Mouse (Mus musculus): ENCODE results near the gene Rac1. TPM values are rescaled to one million over a fixed set of nuclear protein-coding genes. Genes with fewer than 3 reads are reported as not detected.

Rac1 gene
- polyA plus RNA-seq, 1 experiment from 2014 or later, result 135 TPM

GRCm38 (mm10) chr5:143475153-143475844, 52.5 kb downstream of the Rac1 start:
- Histone ChIP-seq H3K27me3 (ENCODE audit: control insufficient read depth, insufficient read depth, low read depth, low read length) (no peaks in the 10 kb centered on the region), H3K9ac (ENCODE audit: low read depth, low read length) (no peak overlapping the region), H3K4me3 (ENCODE audit: low read depth, low read length) (no peak overlapping the region), H3K27ac (ENCODE audit: low read length) (no peak overlapping the region), H3K4me2 (ENCODE audit: low read depth, low read length) (no peak overlapping the region), H3K9me3 (replicated peaks; ENCODE audit: control insufficient read depth, low read length) (no peaks in the 10 kb centered on the region), H3K4me1 (ENCODE audit: control insufficient read depth, low read depth, low read length) (no peaks in the 10 kb centered on the region), H3K36me3 (ENCODE audit: control insufficient read depth, insufficient read depth) (peaks cover 11% of the 10 kb centered on the region; the same call in 1 of the 2 replicates)
- peak; percentile 33; the same call in 1 of the 2 replicates for ATAC-seq (ENCODE audit: low read depth)
- 74% methylated on average over 20 of the region's 20 CpGs for WGBS (ENCODE audit: insufficient replicate concordance)

- no peak overlapping the region for H3K9ac ChIP-seq (ENCODE audit: low read depth, low read length)
- no peaks in the 10 kb centered on the region for H3K9me3 ChIP-seq (replicated peaks; ENCODE audit: control insufficient read depth, low read length)
- no peaks in the 10 kb centered on the region for H3K4me1 ChIP-seq (ENCODE audit: control insufficient read depth, low read depth, low read length)
- 76% methylated on average over 9 of the region's 9 CpGs for WGBS (ENCODE audit: insufficient replicate concordance)
- no peak for ATAC-seq (ENCODE audit: low read depth)
- no peak overlapping the region for H3K4me2 ChIP-seq (ENCODE audit: low read depth, low read length)
- H3K36me3 ChIP-seq (ENCODE audit: control insufficient read depth, insufficient read depth), result peaks cover 10% of the 10 kb centered on the region; the same call in 1 of the 2 replicates
- H3K4me3 ChIP-seq (ENCODE audit: low read depth, low read length), result no peak overlapping the region
- H3K27ac ChIP-seq (ENCODE audit: low read length), result peak overlapping the region; percentile 17; the same call in 1 of the 2 replicates
- no peaks in the 10 kb centered on the region for H3K27me3 ChIP-seq (ENCODE audit: control insufficient read depth, insufficient read depth, low read depth, low read length)
Observed at GRCm38 (mm10) chr5:143471953-143472618, 55.8 kb downstream of the Rac1 start.

- Histone ChIP-seq H3K36me3 (ENCODE audit: control insufficient read depth, insufficient read depth) (peaks cover 7% of the 10 kb centered on the region; the same call in 1 of the 2 replicates), H3K27me3 (ENCODE audit: control insufficient read depth, insufficient read depth, low read depth, low read length) (no peaks in the 10 kb centered on the region), H3K4me2 (ENCODE audit: low read depth, low read length) (no peak overlapping the region), H3K27ac (ENCODE audit: low read length) (peak overlapping the region; percentile 17; the same call in 1 of the 2 replicates), H3K4me3 (ENCODE audit: low read depth, low read length) (no peak overlapping the region), H3K9me3 (replicated peaks; ENCODE audit: control insufficient read depth, low read length) (no peaks in the 10 kb centered on the region), H3K9ac (ENCODE audit: low read depth, low read length) (no peak overlapping the region), H3K4me1 (ENCODE audit: control insufficient read depth, low read depth, low read length) (peaks cover 4% of the 10 kb centered on the region)
- whole genome bisulfite sequencing (ENCODE audit: insufficient replicate concordance), result 58% methylated on average over 3 of the region's 3 CpGs
- no peak for ATAC-seq (ENCODE audit: low read depth)
Observed at GRCm38 (mm10) chr5:143471165-143471546, 56.7 kb downstream of the Rac1 start.

- Histone ChIP-seq H3K4me1 (ENCODE audit: control insufficient read depth, low read depth, low read length) (peaks cover 9% of the 10 kb centered on the region), H3K9me3 (replicated peaks; ENCODE audit: control insufficient read depth, low read length) (no peaks in the 10 kb centered on the region), H3K27me3 (ENCODE audit: control insufficient read depth, insufficient read depth, low read depth, low read length) (no peaks in the 10 kb centered on the region), H3K9ac (ENCODE audit: low read depth, low read length) (no peak overlapping the region), H3K4me3 (ENCODE audit: low read depth, low read length) (no peak overlapping the region), H3K4me2 (ENCODE audit: low read depth, low read length) (no peak overlapping the region), H3K27ac (ENCODE audit: low read length) (no peak overlapping the region), H3K36me3 (ENCODE audit: control insufficient read depth, insufficient read depth) (peaks cover 3% of the 10 kb centered on the region; the same call in 1 of the 2 replicates)
- WGBS (ENCODE audit: insufficient replicate concordance), result 44% methylated on average over 15 of the region's 15 CpGs
- 0 out of 2 replicates have a peak, but pooled peaks have one; percentile 42 for ATAC-seq (ENCODE audit: low read depth)
Observed at GRCm38 (mm10) chr5:143470421-143471164, 57.2 kb downstream of the Rac1 start.

- no peak for ATAC-seq (ENCODE audit: low read depth)
- WGBS (ENCODE audit: insufficient replicate concordance), result 81% methylated on average over 8 of the region's 8 CpGs
- peaks cover 3% of the 10 kb centered on the region; the same call in 1 of the 2 replicates for H3K36me3 ChIP-seq (ENCODE audit: control insufficient read depth, insufficient read depth)
Observed at GRCm38 (mm10) chr5:143469628-143470027, 58.2 kb downstream of the Rac1 start.

GRCm38 (mm10) chr5:143467931-143468330, 59.9 kb downstream of the Rac1 start:
- Histone ChIP-seq H3K9me3 (replicated peaks; ENCODE audit: control insufficient read depth, low read length) (no peaks in the 10 kb centered on the region), H3K4me2 (ENCODE audit: low read depth, low read length) (no peak overlapping the region), H3K9ac (ENCODE audit: low read depth, low read length) (no peak overlapping the region), H3K4me3 (ENCODE audit: low read depth, low read length) (no peak overlapping the region), H3K27me3 (ENCODE audit: control insufficient read depth, insufficient read depth, low read depth, low read length) (no peaks in the 10 kb centered on the region), H3K4me1 (ENCODE audit: control insufficient read depth, low read depth, low read length) (peaks cover 19% of the 10 kb centered on the region), H3K27ac (ENCODE audit: low read length) (no peak overlapping the region), H3K36me3 (ENCODE audit: control insufficient read depth, insufficient read depth) (peaks cover 3% of the 10 kb centered on the region; the same call in 1 of the 2 replicates)
- WGBS (ENCODE audit: insufficient replicate concordance), result 85% methylated on average over 6 of the region's 6 CpGs
- no peak for ATAC-seq (ENCODE audit: low read depth)

More at GRCm38 (mm10) chr5:143469628-143470027, 58.2 kb downstream of the Rac1 start:
- H3K9me3 ChIP-seq (replicated peaks; ENCODE audit: control insufficient read depth, low read length), result no peaks in the 10 kb centered on the region
- H3K4me3 ChIP-seq (ENCODE audit: low read depth, low read length), result no peak overlapping the region
- no peaks in the 10 kb centered on the region for H3K27me3 ChIP-seq (ENCODE audit: control insufficient read depth, insufficient read depth, low read depth, low read length)
- H3K27ac ChIP-seq (ENCODE audit: low read length), result no peak overlapping the region
- H3K4me2 ChIP-seq (ENCODE audit: low read depth, low read length), result no peak overlapping the region
- no peak overlapping the region for H3K9ac ChIP-seq (ENCODE audit: low read depth, low read length)
- peaks cover 14% of the 10 kb centered on the region for H3K4me1 ChIP-seq (ENCODE audit: control insufficient read depth, low read depth, low read length)

GRCm38 (mm10) chr5:143466891-143467669, 60.8 kb downstream of the Rac1 start:
- Histone ChIP-seq H3K36me3 (ENCODE audit: control insufficient read depth, insufficient read depth) (peaks cover 3% of the 10 kb centered on the region; the same call in 1 of the 2 replicates), H3K9me3 (replicated peaks; ENCODE audit: control insufficient read depth, low read length) (no peaks in the 10 kb centered on the region), H3K4me1 (ENCODE audit: control insufficient read depth, low read depth, low read length) (peaks cover 19% of the 10 kb centered on the region), H3K4me2 (ENCODE audit: low read depth, low read length) (no peak overlapping the region), H3K4me3 (ENCODE audit: low read depth, low read length) (no peak overlapping the region), H3K9ac (ENCODE audit: low read depth, low read length) (no peak overlapping the region), H3K27me3 (ENCODE audit: control insufficient read depth, insufficient read depth, low read depth, low read length) (no peaks in the 10 kb centered on the region), H3K27ac (ENCODE audit: low read length) (no peak overlapping the region)
- WGBS (ENCODE audit: insufficient replicate concordance), result 83% methylated on average over 23 of the region's 23 CpGs
- ATAC-seq (ENCODE audit: low read depth), result no peak
